Mouse (Mus musculus) layer of hippocampus, postnatal 10 days (tissue): ENCODE results near the gene Chrdl2. TPM values are rescaled to one million over a fixed set of nuclear protein-coding genes. Genes with fewer than 3 reads are reported as not detected.

Experiments used
- DNase-seq, 2 experiments: peaks; one replicate each; pipeline ENCODE4 v3.0.0; 2021; ENCODE audit warnings: low spot score in 2 of 2
- total RNA-seq, 2 experiments: library from RNA; stranded (reverse); gene quantifications; 2 replicates each; pipeline ENCODE4 v1.2.3; 2021

Chrdl2 gene
- total RNA-seq, 2 experiments from 2014 or later = 0.21 to 0.22 TPM

DNA sequence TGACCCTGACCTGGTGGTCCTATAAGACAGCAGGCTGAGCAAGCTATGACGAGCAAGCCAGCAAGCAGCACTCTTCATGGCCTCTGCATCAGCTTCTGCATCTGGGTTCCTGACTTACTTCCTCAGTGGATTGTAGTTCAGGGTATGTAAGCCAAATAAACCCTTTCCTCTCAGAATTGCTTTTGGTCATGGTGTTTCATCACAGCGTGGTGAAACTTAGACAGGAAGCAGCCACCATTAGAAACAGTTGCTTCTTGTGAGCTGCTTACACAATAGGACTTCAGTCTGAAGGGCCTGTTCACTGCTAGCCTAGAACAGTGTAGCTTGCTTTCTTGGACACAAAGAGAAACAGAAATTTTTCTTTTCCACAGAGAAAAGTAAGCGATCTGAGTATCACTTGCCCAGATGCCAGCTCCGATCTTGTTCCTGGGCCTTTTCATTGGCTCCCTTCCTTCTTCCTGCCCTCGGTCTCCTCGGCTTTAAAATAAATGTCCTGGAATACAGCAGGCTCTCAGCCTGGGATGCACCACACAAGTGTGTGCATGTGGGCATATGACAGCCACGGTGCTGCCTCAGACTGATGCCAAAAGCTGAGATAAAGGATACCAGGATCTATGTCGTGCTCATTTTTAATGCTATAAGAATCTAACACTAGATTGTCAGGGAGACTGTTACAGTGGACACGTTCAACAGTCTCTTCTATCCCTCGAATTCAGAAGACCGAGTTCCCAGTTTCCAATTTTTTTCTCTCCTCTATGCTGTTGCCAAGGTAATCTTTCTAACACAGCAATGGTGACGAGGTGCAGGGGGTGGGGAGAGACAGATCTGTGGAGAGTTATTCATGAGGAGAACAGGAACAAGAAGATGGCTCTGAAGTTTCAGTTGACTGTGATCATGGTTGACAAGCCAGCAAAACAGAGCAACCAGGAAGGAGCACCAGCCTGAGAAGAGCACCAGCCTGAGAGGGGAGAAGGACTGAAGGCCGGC lies 23.4 kb upstream of the Chrdl2 start:
- DNase-seq = peak in 1 of 2 experiments; percentile 31

DNA sequence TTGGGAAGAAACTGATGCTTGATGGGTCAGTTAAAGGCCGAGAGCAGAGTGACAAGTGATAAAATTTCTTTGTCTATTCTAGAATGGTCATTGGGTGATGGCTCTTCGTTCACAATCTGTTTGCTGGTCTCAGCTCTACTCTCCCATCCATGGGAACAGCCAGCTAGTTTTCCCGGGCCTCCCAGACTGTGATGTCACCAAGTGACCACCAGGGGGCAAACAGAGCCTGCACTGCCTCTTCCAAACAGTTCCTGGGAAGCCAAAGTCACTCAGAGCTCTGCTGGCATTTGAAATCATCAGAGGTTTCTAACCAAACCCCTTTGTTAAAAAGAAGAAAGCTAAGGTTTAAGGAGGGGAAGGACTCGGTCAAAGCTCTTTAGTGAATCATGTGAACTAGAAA lies 17.2 kb upstream of the Chrdl2 start:
- DNase-seq = peak; percentile 81 to 86

DNA sequence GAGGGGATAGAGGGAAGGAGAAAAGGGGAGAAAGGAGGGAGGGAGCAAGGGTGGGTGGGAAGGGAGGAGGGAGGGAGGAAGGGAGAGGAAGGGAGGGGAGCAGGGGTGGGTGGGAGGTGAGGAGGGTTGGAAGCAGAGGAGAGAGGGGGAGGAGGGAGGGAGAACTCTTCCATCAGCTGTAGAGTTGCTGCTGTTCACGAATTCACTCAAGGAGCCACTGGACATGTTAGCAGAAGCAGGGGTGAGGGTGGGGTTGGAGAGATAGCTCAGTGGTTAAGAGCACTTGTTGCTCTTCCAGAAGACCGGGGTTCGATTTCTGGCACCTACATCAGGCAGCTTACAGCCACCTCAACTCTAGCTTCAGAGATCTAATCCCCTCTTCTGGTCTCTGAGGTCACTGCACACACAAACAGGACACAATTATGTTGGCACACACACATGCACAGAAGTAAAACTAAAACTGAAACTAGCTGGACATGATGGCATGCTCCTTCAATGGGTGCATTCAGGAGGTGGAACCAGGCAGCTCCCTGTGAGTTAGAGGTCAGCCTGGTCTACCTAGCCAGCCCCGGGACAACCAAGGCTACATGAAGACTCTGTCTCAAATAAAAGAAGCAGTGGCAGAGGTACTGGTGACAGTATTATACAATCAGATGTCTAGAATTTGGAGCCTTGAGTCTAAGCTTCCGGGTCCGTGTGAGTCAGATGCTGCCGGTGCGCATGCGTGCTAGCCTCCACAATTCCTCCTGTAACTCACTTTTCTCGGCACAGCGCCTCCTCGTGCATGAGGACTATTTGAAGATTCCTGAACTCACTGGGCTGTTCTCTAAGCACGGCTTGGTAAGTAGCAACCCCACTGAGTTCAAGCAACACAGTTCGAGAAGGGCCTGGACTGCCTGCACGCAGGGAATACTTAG lies 15.9 kb upstream of the Chrdl2 start:
- DNase-seq = peak in 1 of 2 experiments; percentile 24

DNA sequence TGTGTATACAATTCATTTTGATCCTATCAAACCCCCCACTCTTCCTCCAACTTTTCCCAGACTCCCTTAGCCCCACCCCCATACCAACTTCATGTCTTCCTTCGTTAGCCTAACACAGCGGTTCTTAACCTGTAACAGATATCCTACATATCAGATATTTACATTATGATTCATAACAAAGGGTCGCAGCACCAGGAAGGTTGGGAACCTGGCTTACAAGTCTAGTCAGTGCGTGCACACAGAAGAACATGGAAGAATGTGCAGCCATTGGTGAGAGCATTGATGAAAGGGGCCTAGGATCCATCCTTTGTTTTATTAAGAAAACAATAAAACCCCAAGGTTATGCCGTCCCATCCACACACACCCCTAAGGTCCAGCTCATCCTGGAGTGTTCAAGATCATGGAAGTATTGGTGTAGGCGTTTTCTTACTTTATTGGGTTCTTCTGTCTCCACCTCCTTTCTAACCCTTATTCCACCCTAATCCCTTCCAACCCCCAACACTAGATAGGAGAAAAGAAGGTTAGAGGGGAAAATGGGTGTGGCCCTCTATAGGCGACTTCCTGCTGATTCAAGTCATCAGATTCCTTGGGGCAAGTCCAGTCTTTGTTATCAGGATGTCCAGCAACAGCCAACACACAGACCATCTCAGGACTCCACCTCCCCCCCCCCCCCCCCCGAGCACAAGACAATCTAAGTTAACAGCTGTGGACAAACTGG lies 14.8 kb upstream of the Chrdl2 start:
- no peak for DNase-seq

DNA sequence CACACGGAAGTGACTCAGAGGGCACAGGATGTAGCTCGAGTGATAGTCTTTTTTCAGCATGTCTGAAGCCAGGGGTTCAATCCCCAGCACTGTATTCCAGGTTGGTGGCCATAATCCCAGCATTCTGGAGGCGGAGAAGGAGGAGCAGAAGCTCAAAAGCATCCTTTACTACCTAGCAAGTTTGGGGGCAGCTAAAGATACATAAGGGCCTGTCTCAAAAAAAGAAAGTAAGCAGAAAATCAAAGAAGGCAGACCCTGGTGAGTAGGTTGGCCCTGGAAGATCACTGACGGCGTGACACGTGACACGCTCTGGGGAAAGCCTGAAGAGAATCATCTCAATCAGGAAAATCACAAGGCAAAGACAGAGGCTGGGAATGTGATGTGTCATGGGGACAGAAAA lies 12.8 kb upstream of the Chrdl2 start:
- no peak for DNase-seq

DNA sequence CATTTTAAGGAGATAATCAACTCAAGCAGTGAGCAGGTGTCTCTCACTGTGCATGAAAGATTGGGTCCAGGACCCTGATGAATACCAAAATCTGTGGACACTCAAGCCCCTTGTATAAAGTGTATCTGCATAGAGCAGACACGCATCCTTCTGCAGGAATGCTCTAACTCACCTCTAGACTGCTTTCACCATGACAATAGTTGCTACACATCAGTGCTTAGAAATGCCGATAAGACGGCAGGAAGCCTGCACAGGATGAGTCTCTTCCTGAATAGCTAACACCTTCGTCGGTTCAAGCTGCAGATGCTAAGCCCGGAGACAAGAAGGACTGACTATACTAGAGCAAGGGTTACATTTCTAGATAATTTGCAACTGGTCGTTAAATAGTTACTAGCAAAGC lies 10.8 kb upstream of the Chrdl2 start:
- DNase-seq = no peak

DNA sequence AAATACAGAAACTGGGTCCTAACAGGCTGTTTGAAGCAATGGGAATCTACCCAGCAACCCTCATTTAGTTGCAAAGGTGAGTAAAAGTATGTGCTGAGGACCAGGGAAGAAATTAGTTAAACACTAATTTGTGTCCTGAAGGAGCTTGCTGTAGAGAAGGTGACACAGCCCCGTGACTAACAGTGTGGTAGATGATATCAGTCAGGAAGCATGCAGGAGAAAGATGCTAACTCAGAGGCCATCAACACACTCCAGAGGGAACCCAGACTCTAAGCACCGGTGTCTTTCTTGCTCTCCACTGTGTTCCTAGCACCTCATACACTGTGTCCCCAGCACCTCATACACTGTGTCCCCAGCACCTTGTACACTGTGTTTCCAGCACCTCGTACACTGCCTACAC lies 7.3 kb upstream of the Chrdl2 start:
- DNase-seq = no peak

DNA sequence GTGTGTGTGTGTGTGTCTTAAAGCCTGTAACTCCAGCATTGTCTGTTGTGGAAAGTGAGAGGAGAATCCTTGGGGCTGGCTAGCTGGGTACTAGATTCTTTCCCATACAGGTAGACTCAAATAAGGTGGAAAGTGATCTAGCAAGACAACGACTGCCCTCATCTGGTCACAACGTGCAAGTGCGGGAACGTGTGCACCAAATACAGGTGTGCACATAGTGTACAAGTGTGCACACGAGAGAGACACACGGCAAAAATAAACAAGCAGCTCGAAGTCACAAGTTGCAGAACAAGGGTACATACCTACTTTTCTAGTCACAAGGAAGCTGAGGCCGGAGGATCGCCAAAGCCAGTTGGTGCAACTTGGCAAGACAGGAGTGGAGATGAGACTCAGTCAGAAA lies 2.2 kb upstream of the Chrdl2 start:
- peak in 1 of 2 experiments; percentile 27 for DNase-seq

DNA sequence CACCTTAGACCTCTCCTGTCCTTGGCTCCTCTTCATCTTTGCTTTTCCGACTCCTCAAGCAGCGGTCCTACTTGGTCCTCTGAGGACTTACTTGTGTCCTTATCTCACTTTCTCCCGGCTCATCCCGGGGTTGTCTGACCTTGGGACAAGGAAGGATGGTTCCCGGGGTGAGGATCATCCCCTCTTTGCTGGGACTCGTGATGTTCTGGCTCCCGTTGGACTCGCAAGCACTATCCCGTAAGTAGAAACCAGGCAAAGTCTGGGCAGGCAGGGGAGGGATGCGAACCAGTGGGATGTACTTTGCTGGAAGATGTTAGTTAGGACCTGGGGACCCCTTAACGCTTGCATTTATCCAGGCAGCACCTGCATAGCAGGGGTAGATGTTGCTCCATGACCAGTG lies 439 bp downstream of the Chrdl2 start:
- no peak for DNase-seq

DNA sequence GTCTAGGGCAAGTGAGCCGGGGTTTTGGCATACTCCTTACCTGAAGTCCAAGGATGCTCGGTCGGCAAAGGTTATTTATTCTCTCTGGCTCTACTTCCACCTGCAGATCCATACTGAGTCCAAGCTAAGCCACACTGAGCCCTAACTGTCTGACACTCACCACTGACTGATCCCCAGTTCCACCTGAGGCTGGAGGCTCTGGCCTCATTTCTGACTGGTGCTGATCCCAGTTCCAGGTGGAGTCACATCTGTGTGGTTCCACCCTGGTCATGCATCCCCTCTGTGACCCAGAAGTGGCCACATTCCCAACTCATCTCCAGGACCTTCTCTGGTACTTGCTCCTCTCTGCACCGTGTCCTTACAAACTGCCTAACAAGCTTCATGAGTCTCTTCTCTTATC lies 2.8 kb downstream of the Chrdl2 start:
- no peak for DNase-seq

DNA sequence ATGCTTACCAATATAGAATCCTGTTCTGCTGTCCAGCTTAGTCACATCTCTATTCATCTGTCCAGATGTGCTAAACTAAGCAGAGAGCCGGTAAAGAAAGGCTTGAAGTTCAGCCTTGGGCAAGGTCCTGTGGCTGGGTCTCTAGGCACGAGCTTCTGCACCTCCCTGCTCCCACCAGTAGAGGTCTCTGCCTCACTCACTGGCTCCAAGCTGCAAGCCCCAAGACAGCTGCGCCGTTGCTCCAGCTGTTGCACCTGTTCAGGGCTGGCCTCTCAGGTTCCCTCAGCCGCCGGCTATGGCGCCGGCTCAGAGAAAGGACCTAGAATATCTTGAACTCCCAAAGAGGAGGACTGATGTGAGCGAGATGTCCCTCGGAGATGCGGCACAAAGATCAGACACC lies 3.7 kb downstream of the Chrdl2 start:
- DNase-seq = peak; percentile 65 to 75

DNA sequence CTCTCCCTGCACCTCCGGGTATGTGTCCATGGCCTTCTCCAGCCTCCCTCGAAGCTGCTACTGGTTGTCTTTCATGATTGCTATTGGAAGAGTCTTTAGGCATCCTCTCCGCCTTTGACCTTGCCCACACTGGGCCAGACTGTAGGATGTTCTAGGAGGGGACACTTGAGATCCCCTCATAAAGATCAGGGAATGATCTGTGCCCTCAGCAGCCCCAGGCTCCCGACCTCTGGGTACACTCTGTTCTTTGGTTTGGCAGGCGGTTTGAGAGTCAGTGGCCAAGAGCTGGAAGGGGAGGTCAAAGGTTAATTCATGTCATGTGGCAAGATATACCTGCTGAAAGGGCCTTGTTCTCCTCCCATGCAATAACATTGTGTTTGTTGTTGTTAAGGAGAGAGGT lies 4.7 kb downstream of the Chrdl2 start:
- DNase-seq = no peak

DNA sequence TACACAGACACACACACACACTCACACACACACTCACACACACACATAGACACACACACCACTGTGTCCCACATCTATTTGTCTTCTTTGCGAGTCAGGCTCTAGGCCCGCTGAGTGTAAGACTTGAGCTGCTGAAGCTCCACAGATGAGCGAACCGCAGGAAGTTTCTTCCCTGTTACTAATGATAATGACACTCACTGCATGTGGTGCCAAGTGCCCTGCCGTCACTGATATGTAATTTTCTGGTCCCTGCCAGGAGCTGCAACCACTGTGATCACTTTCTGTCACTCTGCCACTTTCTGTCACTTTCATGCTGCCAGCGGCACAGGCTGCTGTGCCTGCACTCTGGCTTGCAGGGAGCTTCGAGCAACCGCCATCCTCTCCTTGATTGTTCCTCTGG lies 6.1 kb downstream of the Chrdl2 start:
- DNase-seq = no peak

DNA sequence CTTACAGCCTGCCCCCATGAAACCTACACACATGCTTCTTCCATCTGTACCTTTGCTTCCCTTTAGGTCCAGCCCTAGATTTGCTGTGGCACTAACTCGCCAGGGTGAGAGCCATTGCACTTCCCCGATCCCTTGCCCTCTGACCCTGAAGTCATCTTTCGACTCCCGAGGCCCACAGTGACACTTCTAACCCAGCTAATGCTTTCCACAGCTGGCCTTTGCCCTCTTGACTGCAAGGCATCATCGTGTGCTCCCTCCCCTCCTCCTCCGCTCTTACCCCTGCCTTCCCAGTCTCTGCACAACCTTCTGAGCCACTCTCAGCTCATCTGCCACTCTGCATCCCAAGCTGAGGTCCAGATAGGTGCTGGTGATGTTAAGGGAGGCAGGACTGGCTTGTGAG lies 6.5 kb downstream of the Chrdl2 start:
- DNase-seq = no peak

DNA sequence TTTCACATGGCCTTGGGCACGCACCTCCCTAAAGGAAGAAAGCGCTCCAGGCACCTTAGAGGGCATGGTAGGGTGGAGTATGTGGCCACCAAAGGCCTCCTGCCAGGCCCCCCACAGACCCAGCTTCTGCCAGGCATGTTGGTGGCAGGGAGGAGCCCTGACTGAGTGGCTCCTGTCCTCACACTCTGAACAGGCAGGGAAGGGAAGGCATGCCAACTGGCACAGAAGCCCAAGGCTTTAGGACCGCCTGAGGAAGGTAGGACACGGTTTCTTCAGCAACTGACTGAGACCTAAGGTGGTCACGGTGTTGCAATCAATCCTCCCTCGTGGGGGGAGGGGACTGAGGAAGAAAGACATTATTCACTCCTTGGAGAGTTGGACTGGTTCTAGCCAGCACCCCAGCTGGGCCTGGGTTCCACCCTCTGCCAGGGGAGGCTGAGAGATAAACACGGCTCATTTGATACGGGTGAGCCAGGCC lies 8.2 kb downstream of the Chrdl2 start:
- DNase-seq = no peak

DNA sequence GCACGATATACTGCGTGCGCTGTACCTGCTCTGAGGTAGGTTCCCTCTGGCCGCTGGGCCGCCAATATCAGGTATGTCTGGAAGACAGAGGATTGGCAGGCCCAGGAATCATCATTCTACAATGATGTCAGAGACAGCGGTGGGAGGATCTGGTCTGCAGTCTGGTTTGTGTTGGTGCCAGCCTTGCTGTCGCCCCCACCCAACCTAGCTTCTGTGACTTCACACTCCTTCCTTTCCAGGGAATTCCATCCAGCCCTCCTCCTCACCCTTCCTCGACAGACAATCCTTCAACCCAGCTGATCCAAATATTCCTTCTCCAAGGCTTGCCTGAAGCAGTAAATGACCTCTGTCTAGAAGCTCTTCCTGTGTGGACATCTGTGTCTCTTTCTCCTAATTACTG lies 11.1 kb downstream of the Chrdl2 start:
- DNase-seq = no peak

DNA sequence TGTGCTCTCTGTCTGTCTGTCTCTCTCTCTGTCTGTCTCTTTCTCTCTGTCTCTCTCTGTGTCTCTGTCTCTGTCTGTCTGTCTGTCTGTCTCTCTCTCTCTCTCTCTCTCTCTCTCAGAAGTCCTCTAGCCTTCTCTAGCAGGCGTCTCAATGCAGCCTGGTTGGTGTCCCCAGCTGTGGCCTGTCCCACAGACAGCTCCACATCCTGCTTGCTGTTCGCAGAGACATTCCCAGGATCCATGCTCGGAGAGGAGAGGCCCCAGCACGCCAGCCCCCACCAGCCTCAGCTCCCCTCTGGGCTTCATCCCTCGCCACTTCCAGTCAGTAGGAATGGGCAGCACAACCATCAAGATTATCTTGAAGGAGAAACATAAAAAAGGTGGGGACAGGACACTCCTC lies 21.4 kb downstream of the Chrdl2 start:
- no peak for DNase-seq

DNA sequence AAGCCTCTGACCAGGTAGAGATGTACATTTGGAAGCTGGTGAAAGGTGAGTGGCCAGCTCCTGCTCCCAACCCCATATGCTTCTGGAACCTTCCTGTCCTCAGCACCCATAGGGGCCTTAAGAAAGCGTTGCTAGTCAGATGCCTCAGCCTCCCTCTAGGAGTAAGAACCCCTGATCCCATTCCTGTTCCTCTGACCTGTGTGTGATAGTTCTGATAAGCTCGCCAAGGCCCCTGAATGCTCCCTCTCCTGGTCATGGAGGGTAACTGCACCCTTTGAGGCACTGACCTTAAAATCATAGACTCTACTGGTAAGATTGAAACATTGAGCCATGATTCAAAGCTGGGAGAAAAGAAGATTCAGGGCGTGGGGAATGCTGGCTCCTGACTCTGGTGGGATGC lies 23.3 kb downstream of the Chrdl2 start:
- peak in 1 of 2 experiments; percentile 36 for DNase-seq

DNA sequence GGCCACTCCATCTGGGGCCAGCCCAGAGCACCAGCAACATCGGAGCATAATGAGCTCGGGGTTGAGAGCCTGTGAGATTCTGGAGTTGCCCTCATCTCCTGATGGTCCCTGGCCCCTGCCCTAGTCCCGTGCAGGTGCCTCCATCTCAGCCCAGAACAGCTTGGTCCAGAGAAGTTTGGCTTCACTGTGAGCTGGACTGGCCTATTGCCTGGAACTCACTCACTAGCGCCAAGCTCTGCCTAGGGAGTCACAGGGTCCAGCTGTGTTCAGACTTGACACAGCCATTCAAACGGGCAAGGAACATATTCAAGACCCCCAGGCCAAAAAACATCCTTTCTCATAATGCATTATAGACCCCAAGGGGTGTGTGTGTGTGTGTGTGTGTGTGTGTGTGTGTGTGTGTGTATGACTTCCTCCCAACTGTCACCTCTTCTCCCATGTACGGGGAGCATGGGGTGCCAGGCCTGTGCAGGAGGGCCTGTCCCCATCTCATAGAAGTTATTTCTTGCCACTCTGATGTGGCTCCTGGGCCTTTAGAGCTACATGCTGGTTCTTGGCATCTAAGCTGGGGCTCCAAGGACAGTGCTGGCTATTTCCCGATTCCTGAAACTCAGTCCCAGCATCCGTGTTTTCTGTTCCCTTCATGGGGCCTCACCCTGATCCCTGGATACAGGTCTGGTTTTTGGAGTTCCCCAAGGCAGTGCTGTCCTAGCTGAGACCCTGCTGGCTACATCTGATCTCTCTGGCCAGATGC lies 25.2 kb downstream of the Chrdl2 start:
- DNase-seq = peak in 1 of 2 experiments; percentile 25

DNA sequence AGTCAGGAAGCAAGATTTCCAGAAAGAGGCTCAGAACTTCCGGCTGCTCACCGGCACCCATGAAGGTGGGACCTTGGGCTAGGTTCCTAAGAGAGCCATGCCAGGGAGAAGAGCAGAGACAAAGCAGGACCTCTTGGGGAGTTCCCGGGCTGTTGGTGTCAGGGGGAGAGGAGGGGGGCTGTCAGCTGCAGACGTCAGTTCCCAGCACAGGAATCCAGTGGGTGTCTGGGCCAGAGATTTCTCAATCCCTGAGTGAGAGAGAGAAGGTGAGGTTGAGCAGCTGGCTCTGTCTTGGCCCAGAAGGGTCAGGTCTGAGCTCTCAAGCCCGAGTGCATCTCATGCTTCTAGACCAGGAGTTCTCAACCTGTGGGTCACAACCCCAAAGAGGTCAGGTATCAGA lies 27.7 kb downstream of the Chrdl2 start:
- DNase-seq = no peak
